Mouse (Mus musculus) cortical plate, adult 2 months (tissue): Measurements from ENCODE around the gene Ccdc24.

Source experiments
- CTCF ChIP-seq: fragments of 200-500 bp; IDR thresholded peaks from 2 replicates; pipeline ENCODE4 v1.5.1; 2011; ENCODE audit warnings: mild to moderate bottlenecking, control low read depth, low read length; ENCODE audit not compliant: insufficient read depth; ENCODE audit errors: extremely low read depth
- POLR2A ChIP-seq: fragments of 200-500 bp; IDR thresholded peaks from 2 replicates; pipeline ENCODE4 v1.6.1; 2011; ENCODE audit warnings: mild to moderate bottlenecking, low read length, control low read depth; ENCODE audit not compliant: insufficient read depth; ENCODE audit errors: extremely low read depth

- TF ChIP-seq CTCF: no peak
- TF ChIP-seq POLR2A: no peak
Observed at GRCm38 (mm10) chr4:117918762-117919161, 46.4 kb upstream of the Ccdc24 start.
